Mouse (Mus musculus) embryonic stem cell, embryonic (primary cell): Measurements from ENCODE around the gene Pgpep1.

Experiments
- CTCF ChIA-PET, 4 experiments: fragments of 300-600 bp in 2 of 4; fragments of 350-600 bp in 2 of 4; sonication (Branson Sonifier 250); formaldehyde crosslinking; loops; one replicate each; lab custom pipeline; 2022; ENCODE audit warnings: inconsistent platforms in 2 of 4; lab: Charles Lee
- POLR2A ChIA-PET, 4 experiments: fragments of 300-600 bp in 2 of 4; fragments of 350-600 bp in 2 of 4; sonication (Branson Sonifier 250); formaldehyde crosslinking; loops; one replicate each; lab custom pipeline; 2022; ENCODE audit warnings: antibody characterized with exemption in 4 of 4, inconsistent platforms in 1 of 4; lab: Charles Lee

Gene Pgpep1

DNA sequence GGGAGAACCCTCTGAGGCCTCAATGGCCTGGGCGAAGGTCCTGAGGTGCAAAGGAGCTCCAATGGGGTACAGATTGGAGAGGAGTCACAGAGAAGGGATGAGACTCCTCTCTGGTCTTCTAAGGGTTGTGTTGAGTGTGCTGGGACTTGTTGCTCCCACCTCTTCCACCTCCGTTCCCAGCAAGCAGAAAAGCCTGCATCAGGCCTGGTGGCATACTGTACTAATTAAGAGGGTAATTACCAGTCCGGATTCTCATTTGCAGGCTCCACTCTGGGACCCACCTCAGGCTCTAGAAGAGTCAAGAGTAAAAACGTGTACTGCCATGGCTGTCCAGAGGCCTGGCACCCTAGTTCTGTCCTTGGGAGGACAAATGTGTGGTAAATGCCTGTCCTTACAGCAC lies 36.8 kb upstream of the Pgpep1 start:
- ChIA-PET CTCF (interaction anchor here in 3 of 4 experiments (0.7 to 7.5 kb wide), 7 partner anchors 23 to 183 kb away, joined by 3 to 93 read pairs (median 8); partner anchors contain the start of gene Lsm4 (in 2 of the 3)), POLR2A (interaction anchor here (0.5 to 24.5 kb wide), 80 partner anchors 8 to 980 kb away, joined by 3 to 1467 read pairs (median 8); partner anchors contain the start of genes Lsm4 (in 4 of the 4), Arrdc2 (in 3 of the 4), Mpv17l2 (in 3 of the 4) and Pgpep1 (in 3 of the 4))

DNA sequence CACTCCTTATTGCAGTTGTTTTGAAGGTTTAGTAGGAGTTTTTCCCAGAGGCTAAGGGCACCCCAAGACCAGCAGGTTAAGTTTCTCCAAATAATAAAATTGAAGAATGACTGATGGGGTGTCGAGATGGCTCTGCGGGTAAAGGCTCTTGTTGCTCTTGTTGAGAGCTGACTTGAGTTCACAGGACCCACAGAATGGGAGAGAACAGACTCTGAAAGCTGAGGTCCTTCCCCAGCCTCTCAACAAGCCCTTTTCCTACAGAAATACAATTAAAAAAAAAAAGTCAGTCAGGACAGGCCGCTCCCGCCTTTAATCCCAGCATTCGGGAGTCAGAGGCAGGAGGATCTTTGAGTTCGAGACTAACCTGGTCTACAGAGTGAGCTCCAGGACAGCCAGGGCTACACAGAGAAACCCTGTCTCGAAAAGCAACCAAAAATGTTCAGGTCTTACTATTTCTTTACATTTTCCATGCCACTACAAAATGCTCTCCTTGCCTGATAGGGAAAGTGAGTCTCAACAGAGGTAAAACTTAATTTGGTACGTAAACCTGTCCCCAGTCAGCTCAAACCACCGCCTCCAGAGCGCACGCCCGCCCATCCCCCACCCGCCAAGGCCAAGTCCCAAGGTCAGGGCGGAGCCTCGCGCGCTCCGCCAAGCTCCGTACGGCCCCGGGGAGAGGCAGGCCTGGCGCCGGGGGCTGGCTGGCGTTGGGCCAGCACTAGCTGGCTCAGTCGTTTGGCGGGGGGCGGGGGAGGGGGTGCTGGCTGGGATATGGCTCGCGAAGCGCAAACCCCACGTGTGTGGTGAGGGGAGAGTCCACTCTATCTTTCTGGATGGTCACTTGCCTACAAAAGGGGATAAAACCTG lies 36.1 kb upstream of the Pgpep1 start:
- CTCF ChIA-PET: interaction anchor here in 3 of 4 experiments (0.6 to 7.5 kb wide), 11 partner anchors 22 to 184 kb away, joined by 3 to 93 read pairs (median 5); partner anchors contain the start of genes Lsm4 (in 2 of the 3) and Rab3a (in 1 of the 3)
- POLR2A ChIA-PET: interaction anchor here (0.5 to 24.5 kb wide), 91 partner anchors 9 to 1089 kb away, joined by 3 to 1467 read pairs (median 5); partner anchors contain the start of genes Lsm4 (in 4 of the 4), Rab3a (in 4 of the 4), Arrdc2 (in 3 of the 4) and Mpv17l2 (in 3 of the 4)

DNA sequence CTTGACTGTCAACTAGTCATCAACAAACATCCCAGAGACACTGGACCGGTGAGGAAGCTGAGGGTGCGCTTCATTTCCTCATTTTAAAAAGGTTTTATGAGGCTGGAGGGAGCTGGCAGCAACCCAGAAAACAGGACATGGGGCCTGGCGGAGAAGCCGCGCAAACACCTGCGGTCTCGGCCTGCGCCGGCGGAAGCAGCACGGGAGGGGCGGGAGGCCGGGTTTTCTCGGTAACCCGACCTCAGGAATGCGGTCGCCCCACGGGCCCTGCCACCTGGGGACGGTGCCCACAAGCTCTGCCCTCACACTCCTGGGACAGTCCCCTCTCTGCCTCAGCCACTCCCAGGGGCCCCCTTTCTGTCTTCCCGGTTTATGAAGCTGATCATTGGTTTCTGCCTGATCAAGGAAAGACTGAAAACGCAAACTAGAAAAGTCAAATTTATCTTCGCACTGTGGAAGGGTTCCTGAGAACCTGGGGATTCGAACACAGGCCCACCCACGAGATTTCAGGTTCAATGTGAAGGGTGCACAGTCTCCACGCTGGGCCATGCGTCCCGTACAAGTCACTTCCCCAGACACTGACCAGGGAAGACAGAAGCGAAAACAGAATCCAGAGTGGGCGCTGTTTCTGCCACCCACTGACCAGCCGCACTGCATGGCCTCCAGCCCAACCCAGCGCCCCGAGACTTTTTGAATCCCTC lies 35.3 kb upstream of the Pgpep1 start:
- CTCF ChIA-PET: interaction anchor here in 1 of 4 experiments (1.5 to 7.5 kb wide), 2 partner anchors 22 to 56 kb away, joined by 8 to 93 read pairs; partner anchors contain the start of gene Lsm4
- POLR2A ChIA-PET: interaction anchor here (0.8 to 24.5 kb wide), 44 partner anchors 9 to 198 kb away, joined by 3 to 1467 read pairs (median 16); partner anchors contain the start of genes Lsm4 (in 4 of the 4), Mpv17l2 (in 3 of the 4), Arrdc2 (in 2 of the 4) and Pgpep1 (in 2 of the 4)

DNA sequence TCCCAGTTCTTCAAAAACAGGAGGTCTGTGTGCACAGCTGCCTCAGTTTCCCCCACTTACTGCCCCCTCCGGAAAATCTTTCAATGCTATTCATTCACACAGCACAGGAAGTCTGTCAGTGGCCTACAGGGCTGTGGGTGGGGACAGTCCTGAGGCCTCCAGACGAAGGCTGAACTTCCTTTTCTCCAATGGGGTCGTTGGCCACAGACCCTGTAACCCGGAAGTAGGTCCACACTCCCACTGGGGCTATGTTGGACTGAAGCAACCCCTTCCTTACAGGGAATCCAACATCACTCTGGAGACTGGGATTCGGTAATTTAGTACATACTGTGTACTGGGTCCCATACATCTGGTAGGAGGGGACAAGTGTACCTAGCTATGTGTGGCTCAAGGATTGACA lies 33.4 kb upstream of the Pgpep1 start:
- POLR2A ChIA-PET: interaction anchor here (0.6 to 24.5 kb wide), 13 partner anchors 9 to 977 kb away, joined by 3 to 1467 read pairs (median 4); partner anchors contain the start of genes Lsm4 (in 4 of the 4), Arrdc2 (in 2 of the 4) and Mast3 (in 1 of the 4)
- CTCF ChIA-PET: interaction anchor here in 3 of 4 experiments (0.6 to 1.2 kb wide), 4 partner anchors 20 to 179 kb away, joined by 3 to 4 read pairs (median 4); partner anchors contain the start of gene Lsm4 (in 1 of the 3)

DNA sequence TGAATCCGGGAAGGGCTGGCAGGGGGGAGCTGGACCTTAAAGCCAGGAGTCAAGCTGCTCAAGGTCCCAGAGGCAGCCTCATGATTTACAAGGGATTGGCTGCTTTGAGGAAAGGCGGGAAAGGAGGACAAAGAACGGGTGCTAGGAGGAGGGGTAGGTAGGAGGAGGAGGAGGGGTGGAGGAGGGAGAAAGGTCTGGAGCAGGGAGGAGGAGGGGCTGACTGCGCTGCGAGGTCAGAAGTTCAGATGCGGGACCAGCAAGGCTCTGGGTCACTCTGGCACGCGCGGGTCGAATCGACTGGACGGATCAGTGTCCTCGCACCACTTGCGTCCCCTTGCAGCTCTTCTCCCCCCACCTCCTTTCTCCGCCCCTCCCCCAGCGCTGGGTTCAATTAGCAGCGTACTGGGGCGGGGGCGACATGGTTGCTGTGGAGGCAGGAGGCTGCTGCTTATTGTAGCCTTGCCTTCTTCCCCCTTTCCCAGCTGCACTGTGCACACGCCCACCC lies 31.6 kb upstream of the Pgpep1 start:
- CTCF ChIA-PET: interaction anchor here in 2 of 4 experiments (1.0 to 1.3 kb wide), 4 partner anchors 17 to 62 kb away, joined by 3 to 7 read pairs (median 4); partner anchors contain the start of gene Lsm4 (in 1 of the 2)
- POLR2A ChIA-PET: interaction anchor here in 3 of 4 experiments (0.6 to 24.5 kb wide), 42 partner anchors 7 to 897 kb away, joined by 3 to 1467 read pairs (median 4); partner anchors contain the start of genes Lsm4 (in 3 of the 3), Arrdc2 (in 2 of the 3), Pgpep1 (in 2 of the 3) and Gm3336 (in 1 of the 3)

DNA sequence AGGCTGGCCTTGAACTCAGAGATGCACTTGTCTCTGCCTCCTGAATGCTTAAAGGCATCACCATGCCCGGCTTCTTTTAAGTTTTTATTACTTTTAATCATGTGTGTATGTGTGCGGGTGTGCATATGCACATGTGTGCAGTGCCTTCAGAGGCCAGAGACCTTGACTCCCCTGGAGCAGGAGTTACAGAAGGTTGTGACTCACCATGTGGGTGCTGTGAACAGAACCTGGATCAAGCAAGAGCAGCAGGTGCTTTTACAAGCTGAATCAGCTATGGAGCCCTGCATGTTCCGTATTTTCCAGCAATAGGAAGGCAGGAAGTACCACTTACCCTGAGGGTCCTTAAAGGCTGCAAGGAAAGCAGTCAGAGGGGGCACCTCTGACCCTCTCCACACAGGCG lies 31.0 kb upstream of the Pgpep1 start:
- CTCF ChIA-PET: interaction anchor here in 2 of 4 experiments (1.0 to 1.3 kb wide), 4 partner anchors 16 to 62 kb away, joined by 3 to 7 read pairs (median 4); partner anchors contain the start of gene Lsm4 (in 1 of the 2)
- POLR2A ChIA-PET: interaction anchor here in 3 of 4 experiments (0.6 to 24.5 kb wide), 38 partner anchors 7 to 897 kb away, joined by 3 to 1467 read pairs (median 5); partner anchors contain the start of genes Lsm4 (in 3 of the 3), Arrdc2 (in 2 of the 3), Pgpep1 (in 2 of the 3) and Gm3336 (in 1 of the 3)

DNA sequence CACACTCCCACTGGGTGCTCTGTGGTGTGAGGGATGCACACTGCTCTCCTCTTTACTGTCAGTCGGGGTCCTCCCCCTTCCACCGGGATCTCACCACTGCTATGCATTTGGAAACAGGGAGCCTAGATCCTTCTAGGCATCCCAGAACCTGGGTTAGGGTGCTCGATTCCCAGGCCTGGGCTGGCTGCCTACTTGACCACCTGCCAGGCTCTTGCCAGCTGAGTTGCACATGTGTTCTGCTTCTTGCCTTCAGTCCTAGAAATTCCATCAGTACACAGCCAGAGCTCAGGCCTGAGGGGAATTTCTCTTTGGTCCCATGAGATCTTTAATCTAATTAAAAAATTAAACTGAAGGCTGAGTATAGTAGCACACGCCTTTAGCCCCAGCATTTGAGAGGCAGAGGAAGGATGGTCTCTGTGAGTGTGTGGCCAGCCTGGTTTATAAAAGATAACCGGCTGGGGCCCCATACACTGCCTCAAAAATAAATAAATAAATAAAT lies 29.8 kb upstream of the Pgpep1 start:
- CTCF ChIA-PET: interaction anchor here in 1 of 4 experiments (0.5 kb wide), 1 partner anchor 140 kb away, joined by 4 read pairs; no protein-coding TSS in a partner anchor
- POLR2A ChIA-PET: interaction anchor here in 3 of 4 experiments (0.6 to 24.5 kb wide), 17 partner anchors 4 to 715 kb away, joined by 3 to 1467 read pairs (median 5); partner anchors contain the start of genes Jund (in 3 of the 3), Lsm4 (in 3 of the 3), Iqcn (in 2 of the 3) and Pgpep1 (in 2 of the 3)

DNA sequence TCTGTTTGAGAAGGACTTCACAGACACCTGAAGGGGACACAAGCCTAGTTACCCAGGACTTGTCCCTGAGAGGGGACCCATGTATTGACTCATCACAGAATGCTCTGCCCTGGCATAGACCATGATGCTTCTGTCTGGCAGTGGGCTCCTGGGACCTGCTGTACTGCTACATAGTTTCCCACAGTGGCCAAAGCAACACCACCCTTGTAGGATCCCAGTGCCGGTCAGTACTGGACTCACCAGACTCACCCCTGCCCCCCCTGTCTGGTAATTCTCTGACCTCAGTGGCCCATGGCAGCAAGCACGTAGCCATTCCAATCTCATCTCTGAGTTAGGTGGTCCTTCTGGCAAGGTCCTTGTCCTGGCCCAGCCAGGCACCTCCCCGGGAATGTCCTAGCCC lies 27.9 kb upstream of the Pgpep1 start:
- POLR2A ChIA-PET: interaction anchor here in 3 of 4 experiments (1.6 to 24.5 kb wide), 7 partner anchors 6 to 176 kb away, joined by 4 to 1467 read pairs (median 127); partner anchors contain the start of genes Jund (in 3 of the 3), Iqcn (in 2 of the 3) and Lsm4 (in 2 of the 3)
- CTCF ChIA-PET: no interaction called here

DNA sequence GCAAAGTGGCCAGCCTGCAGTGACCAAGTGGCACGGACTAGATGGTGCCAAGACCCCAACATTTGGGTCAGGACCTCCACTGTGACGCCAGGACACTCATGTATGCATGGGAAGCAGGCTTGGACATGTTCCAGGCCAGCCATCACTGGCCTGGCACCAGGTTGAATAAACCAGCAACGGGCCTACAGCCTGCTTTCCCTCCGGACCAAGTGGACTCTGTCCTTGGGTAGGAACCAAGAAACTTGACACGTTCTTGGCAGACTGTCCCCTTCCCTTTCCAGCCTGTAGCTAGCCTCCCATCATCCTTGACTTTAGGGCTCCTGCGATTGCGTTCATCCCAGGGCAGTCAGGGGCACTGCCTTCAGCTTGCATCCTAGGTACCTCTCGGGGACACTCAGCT lies 27.4 kb upstream of the Pgpep1 start:
- POLR2A ChIA-PET: interaction anchor here in 3 of 4 experiments (0.6 to 24.5 kb wide), 6 partner anchors 6 to 167 kb away, joined by 3 to 1467 read pairs (median 196); partner anchors contain the start of genes Jund (in 3 of the 3), Iqcn (in 2 of the 3) and Lsm4 (in 2 of the 3)
- CTCF ChIA-PET: no interaction called here

DNA sequence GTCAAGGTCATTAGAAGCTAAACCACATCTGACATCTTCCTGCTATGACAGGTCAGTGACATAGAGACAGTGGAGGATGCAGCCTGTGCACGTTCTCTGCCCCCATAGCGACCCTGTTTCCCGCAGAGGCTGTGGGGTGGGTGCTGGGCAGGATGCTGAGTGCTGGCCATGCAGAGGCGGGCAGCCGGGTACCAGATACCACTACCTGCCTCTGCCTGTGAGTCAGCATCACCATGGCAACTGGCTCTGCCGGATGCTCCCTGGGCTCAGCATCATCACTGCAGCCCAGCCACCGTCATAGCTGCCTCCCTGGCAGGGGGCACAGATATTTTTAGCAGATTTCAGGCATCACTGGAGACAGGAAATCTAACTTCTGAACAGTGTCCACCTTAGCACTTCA lies 24.1 kb upstream of the Pgpep1 start:
- ChIA-PET CTCF (interaction anchor here in 2 of 4 experiments (1.5 to 1.8 kb wide), 2 partner anchors 12 to 54 kb away, joined by 3 to 4 read pairs; partner anchors contain the start of gene Lsm4 (in 1 of the 2)), POLR2A (interaction anchor here in 3 of 4 experiments (1.1 to 24.5 kb wide), 10 partner anchors 4 to 155 kb away, joined by 4 to 1467 read pairs (median 28); partner anchors contain the start of genes Jund (in 3 of the 3), Lsm4 (in 3 of the 3), Iqcn (in 2 of the 3) and Arrdc2 (in 1 of the 3))

DNA sequence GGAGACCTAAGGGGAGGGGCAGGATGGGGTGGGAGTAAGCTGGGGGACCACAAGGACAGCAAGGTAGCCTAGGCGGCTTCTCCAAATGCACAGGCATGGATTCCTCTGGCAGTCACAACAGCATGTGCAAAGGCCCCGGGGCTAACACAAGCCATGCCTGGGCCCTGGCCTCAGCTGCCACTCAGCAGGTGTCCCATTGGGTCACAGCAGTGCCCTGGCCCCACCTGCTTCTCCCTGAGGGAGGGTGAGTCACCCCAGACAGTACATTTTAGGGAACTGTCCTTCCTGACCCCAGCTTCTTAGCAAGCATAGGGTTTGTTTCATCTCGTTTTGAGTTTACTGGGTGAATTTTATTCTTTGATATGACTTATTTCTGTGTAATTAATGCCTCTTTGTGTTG lies 22.5 kb upstream of the Pgpep1 start:
- POLR2A ChIA-PET: interaction anchor here (0.5 to 24.5 kb wide), 34 partner anchors 3 to 1888 kb away, joined by 3 to 1467 read pairs (median 4); partner anchors contain the start of genes Lsm4 (in 4 of the 4), Jund (in 3 of the 4), Pgpep1 (in 3 of the 4) and Arrdc2 (in 2 of the 4)
- CTCF ChIA-PET: interaction anchor here in 3 of 4 experiments (0.6 to 1.8 kb wide), 8 partner anchors 10 to 36 kb away, joined by 3 to 10 read pairs (median 3); partner anchors contain the start of genes Lsm4 (in 3 of the 3) and Gm3336 (in 2 of the 3)

DNA sequence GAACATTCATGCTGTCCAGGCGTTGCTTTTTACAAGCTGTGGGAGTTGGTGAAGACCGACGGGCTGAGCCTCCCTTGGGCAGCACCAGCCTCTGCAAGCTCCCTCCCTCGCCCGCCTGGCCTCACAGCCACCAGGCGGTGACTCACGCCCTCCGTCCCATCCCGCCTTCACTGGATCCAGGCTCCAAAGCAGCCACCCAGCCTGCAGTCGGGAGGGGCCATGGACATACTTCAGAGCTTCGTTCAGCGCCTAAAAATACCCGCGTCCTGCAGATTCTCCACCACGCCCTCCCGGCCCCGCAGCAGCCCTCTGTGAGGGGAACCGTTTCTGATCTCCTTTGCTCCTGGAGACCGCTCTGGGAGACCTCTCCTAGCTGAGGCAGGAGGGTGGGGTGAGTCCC lies 22.0 kb upstream of the Pgpep1 start:
- CTCF ChIA-PET: interaction anchor here in 3 of 4 experiments (0.6 to 1.8 kb wide), 9 partner anchors 9 to 683 kb away, joined by 3 to 10 read pairs (median 3); partner anchors contain the start of genes Gm3336 (in 2 of the 3) and Lsm4 (in 2 of the 3)
- POLR2A ChIA-PET: interaction anchor here (0.5 to 24.5 kb wide), 36 partner anchors 2 to 1887 kb away, joined by 3 to 1467 read pairs (median 4); partner anchors contain the start of genes Lsm4 (in 4 of the 4), Jund (in 3 of the 4), Pgpep1 (in 3 of the 4) and Arrdc2 (in 2 of the 4)

DNA sequence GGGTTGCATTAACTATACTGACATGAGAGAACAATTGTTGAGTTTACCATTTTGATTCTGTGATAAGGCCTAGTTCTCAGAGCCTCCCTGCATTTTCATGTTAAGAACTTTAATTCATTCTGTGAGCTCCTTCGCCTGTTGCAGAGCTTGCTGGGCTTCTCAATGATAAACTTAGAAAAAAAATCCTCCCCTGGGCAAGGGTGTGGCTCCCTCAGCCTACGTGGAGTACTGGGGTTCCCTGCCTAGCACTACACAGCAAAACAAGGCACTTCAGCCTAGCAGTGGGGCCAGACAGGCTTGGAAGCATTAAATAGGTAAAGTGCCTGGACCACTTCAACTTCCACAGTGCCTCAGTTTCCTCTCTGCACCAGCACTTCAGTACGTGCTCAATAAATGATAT lies 21.2 kb upstream of the Pgpep1 start:
- CTCF ChIA-PET: interaction anchor here in 3 of 4 experiments (0.7 to 1.1 kb wide), 4 partner anchors 9 to 28 kb away, joined by 3 to 10 read pairs (median 3); partner anchors contain the start of gene Lsm4 (in 1 of the 3)
- POLR2A ChIA-PET: interaction anchor here in 3 of 4 experiments (0.6 to 24.5 kb wide), 9 partner anchors 1 to 182 kb away, joined by 3 to 1467 read pairs (median 18); partner anchors contain the start of genes Iqcn (in 2 of the 3), Jund (in 2 of the 3), Lsm4 (in 2 of the 3) and Pgpep1 (in 2 of the 3)

DNA sequence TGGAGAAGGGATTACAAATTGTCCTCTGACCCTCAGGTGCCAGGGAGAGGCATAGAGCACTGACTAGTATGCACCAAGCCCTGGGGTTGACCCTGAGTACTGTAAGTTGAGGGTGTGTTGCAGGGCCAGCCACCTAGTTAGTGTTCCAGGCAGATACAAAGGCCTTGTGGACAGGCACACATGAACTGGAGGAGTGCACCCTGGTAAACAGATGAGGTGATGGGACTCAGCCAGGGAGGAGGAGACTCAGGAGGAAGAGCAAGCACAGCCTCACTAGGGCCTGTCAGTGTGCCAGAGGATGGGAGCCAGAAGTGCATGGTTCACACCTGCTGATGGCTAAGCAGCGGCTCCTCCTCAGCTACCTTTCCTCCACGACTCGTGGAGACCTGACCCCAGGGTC lies 19.9 kb upstream of the Pgpep1 start:
- CTCF ChIA-PET: interaction anchor here in 1 of 4 experiments (1.4 kb wide), 1 partner anchor 11 kb away, joined by 4 read pairs; no protein-coding TSS in a partner anchor
- POLR2A ChIA-PET: interaction anchor here (0.6 to 21.3 kb wide), 11 partner anchors 11 to 159 kb away, joined by 3 to 1467 read pairs (median 5); partner anchors contain the start of genes Jund (in 3 of the 4), Iqcn (in 2 of the 4), Arrdc2 (in 1 of the 4) and Pgpep1 (in 1 of the 4)

DNA sequence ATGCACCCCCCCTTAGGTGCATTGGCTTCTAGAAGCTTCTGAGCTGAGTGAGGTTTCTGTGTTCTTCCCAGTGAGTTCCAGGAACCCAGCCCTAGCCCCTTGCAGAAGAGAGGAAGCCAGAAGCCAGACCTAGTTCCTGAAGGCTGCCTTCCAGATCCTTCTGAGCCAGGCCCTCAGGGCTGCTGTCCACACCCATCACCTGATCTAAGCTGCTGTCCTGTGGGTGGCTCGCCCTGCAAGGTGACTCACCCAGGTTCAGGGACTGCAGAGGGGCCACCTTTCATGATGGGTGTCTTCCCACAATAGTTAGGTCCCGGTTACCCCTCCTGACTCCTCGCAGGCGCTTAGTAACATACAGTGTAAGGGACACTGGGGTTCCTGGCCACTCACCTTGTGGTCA lies 19.2 kb upstream of the Pgpep1 start:
- CTCF ChIA-PET: interaction anchor here in 2 of 4 experiments (0.6 to 1.4 kb wide), 2 partner anchors 11 kb away, joined by 3 to 4 read pairs; no protein-coding TSS in a partner anchor

More for the DNA sequence above, 19.2 kb upstream of the Pgpep1 start:
- POLR2A ChIA-PET: interaction anchor here (1.0 to 21.3 kb wide), 15 partner anchors 10 to 160 kb away, joined by 3 to 1467 read pairs (median 5); partner anchors contain the start of genes Jund (in 3 of the 4), Iqcn (in 2 of the 4), Arrdc2 (in 1 of the 4) and Pgpep1 (in 1 of the 4)
